ENCODE assay signal across 10 mouse cellular contexts in the genomic region with DNA sequence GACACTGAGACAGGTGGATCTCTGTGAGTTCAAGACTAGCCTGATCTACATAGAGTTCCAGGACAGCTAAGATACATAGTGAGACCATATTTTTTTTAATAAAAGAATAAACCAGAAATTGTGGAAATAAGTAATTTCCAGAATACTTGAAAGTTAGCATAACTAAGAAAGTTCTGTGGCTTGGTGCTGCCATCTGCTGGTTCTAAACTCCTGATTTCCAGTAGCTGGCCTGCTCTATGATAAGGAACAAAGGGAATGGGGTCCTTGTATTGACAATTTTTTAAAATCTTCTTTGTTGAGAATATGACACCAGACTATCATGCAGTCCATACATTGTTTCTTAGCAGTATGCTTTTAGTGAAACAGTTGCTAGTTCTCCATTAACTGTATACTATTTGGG. TPM values are rescaled to one million over a fixed set of nuclear protein-coding genes. Genes with fewer than 3 reads are reported as not detected.
DNase-seq lines count a peak whose midpoint lies in the region; TF ChIP-seq lines count a peak whose summit lies in the region.
"Had no signal": no experiment of that assay in that cellular context is flagged by ENCODE, and none has a peak within 500 bp of the region (broad histone marks: within the 10 kb centered on the region; RNA-seq: fewer than 3 reads in every experiment).

No protein-coding gene starts in this region.

- peak; percentile 81 for TF ChIP-seq CTCF in layer of hippocampus, adult 2 months (conservative IDR thresholded peaks at IDR 0.05)

- no peak overlapping the region for H3K27ac ChIP-seq in layer of hippocampus, adult 2 months
- H3K27ac ChIP-seq: heart, embryonic 15.5 days; limb, embryonic 12.5 days had no signal

- DNase-seq in embryo, embryonic 10.5 days (ENCODE audit: low spot score) = peak; percentile 45
- no peak for DNase-seq in embryo, embryonic 10 days (ENCODE audit: low spot score)
- DNase-seq in layer of hippocampus, adult 2 months (ENCODE audit: low spot score in 2 of 2) = peak in 1 of 2 experiments; percentile 52
- no peak for DNase-seq in layer of hippocampus, adult 9-11 months
- DNase-seq in 3T3-L1 (ENCODE audit: low read depth, low spot score) = peak; percentile 69
- DNase-seq in c-Kit-positive CD71-positive TER-119-positive erythroid progenitor cells, embryonic 14.5 days (ENCODE audit: low spot score) = peak; percentile 16
- DNase-seq in spleen, adult 18-20 months = no peak
- DNase-seq in cerebellum, adult 9-10 months = no peak

- no peak overlapping the region for H3K4me3 ChIP-seq in layer of hippocampus, adult 2 months
- H3K4me3 ChIP-seq: heart, embryonic 15.5 days; limb, embryonic 12.5 days had no signal

RNA-seq across cellular contexts. Expression of gene Kcnh3, which starts 25.9 kb away (rescaled TPM):
- total RNA-seq in layer of hippocampus, adult 2 months (2021) = 10 to 100 TPM; 83.5 to 90.4 TPM

RNA-seq across cellular contexts. Expression of gene Mcrs1, which starts 53.0 kb away (rescaled TPM):
- total RNA-seq in layer of hippocampus, adult 2 months (2021) = 10 to 100 TPM; 73.7 to 77.4 TPM

Comparison
In these comparisons a context has a peak if more than half of its experiments do, and no peak if none do; other contexts are left out.
1. DNase-seq: peak in embryo, embryonic 10.5 days (single experiment), 3T3-L1 (single experiment) and c-Kit-positive CD71-positive TER-119-positive erythroid progenitor cells, embryonic 14.5 days (single experiment); none in embryo, embryonic 10 days (single experiment), layer of hippocampus, adult 9-11 months (single experiment), spleen, adult 18-20 months (0 of 2) and cerebellum, adult 9-10 months (single experiment).